Mouse (Mus musculus): ENCODE measurements at regions not wholly inside any gene's neighbourhood (a gene's known extent, or its start where the extent isn't known, plus 50 kb on each side); places are given as distances from the start of the nearest gene placed in this dataset.
A peak's percentile ranks its signal among the peaks of the same experiment; 100 is the strongest.

GRCm38 (mm10) chr13:59992780-59993501 is 170.0 kb upstream of the Tut7 start:
- Histone ChIP-seq H3K4me1 (peaks cover 65% of the 10 kb centered on the region), H3K27ac (peak overlapping the region; percentile 79), H3K9me3 (peaks cover under 1% of the 10 kb centered on the region; the same call in 1 of the 2 replicates), H3K4me3 (no peak overlapping the region), H3K27me3 (ENCODE audit: poor library complexity, severe bottlenecking) (no peaks in the 10 kb centered on the region), H3K36me3 (replicated peaks) (no peaks in the 10 kb centered on the region)
- 16% methylated on average over 11 of the region's 11 CpGs for WGBS
- DNase-seq (ENCODE audit: extremely low spot score, low spot score), result peak; percentile 68

- Histone ChIP-seq H3K4me3 (no peak overlapping the region), H3K27me3 (ENCODE audit: poor library complexity, severe bottlenecking) (no peaks in the 10 kb centered on the region), H3K36me3 (replicated peaks) (no peaks in the 10 kb centered on the region), H3K27ac (peak overlapping the region; percentile 77), H3K9me3 (peaks cover 7% of the 10 kb centered on the region; the same call in 1 of the 2 replicates), H3K4me1 (peaks cover 65% of the 10 kb centered on the region)
- no peak for DNase-seq (ENCODE audit: extremely low spot score, low spot score)
Measured at GRCm38 (mm10) chr13:59992346-59992745, 169.4 kb upstream of the Tut7 start.

- DNase-seq (ENCODE audit: extremely low spot score, low spot score), result peak; percentile 50
Measured at GRCm38 (mm10) chr13:59990402-59991280, 167.7 kb upstream of the Tut7 start.

DNA sequence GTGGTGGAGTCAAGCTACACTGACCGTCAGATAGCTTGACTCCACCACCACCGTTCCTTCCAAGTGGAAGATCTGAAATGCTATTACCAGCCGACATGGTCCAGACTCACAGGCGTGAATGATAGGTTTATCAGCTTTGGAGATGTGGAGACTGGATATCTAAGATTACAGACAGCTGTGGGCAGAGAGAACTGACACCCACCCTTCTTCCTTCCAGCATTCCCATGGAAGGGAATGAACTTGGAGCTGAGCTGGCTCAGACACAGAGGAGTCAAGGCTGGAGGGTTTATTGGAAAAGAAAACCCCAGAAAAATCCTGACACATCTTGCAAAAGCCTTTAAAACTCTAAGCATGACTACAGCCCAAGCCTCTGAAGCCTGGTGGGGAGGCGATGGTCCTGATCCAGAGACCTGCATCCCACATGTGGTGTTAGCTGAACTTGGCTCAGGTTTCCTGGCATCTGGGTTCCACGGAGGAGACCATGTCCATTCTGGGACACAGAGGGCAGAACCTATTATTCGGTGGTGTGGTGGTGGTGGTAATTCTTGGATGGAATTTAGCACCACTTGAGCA is 165.5 kb upstream of the Tut7 start:
- Histone ChIP-seq H3K27me3 (ENCODE audit: poor library complexity, severe bottlenecking) (no peaks in the 10 kb centered on the region), H3K36me3 (replicated peaks) (no peaks in the 10 kb centered on the region), H3K9me3 (peaks cover 13% of the 10 kb centered on the region; the same call in 1 of the 2 replicates), H3K4me3 (no peak overlapping the region), H3K4me1 (peaks cover 51% of the 10 kb centered on the region), H3K27ac (peak overlapping the region; percentile 67; the same call in 1 of the 2 replicates)
- 82% methylated on average over 7 of the region's 7 CpGs for whole genome bisulfite sequencing
- no peak for DNase-seq (ENCODE audit: extremely low spot score, low spot score)

More at GRCm38 (mm10) chr13:59990402-59991280, 167.7 kb upstream of the Tut7 start:
- Histone ChIP-seq H3K4me1 (peaks cover 59% of the 10 kb centered on the region), H3K27me3 (ENCODE audit: poor library complexity, severe bottlenecking) (no peaks in the 10 kb centered on the region), H3K36me3 (replicated peaks) (no peaks in the 10 kb centered on the region), H3K9me3 (peaks cover 13% of the 10 kb centered on the region; the same call in 1 of the 2 replicates), H3K27ac (peak overlapping the region; percentile 77), H3K4me3 (no peak overlapping the region)
- 62% methylated on average over 10 of the region's 10 CpGs for WGBS

DNA sequence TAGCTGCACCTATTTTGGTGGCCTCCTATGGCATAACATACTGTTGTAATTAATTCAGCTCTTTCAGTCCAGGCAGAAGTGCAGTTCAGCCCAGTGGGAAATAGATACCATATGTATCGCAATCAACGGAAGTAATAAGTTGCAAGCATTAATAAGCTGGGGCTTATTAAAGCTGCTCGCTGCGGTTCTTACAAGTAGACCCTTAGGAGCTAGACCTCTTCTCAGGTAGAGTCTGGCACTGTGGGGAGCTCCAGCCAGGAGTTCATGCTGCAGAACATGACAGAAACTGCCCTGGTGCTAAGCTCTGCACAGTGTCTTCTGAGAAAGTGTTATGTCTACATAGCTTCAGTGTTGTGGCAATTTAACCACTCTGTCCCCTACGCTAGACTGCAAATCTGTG is 153.5 kb upstream of the Tut7 start:
- Histone ChIP-seq H3K27me3 (ENCODE audit: poor library complexity, severe bottlenecking) (peaks cover 27% of the 10 kb centered on the region), H3K4me3 (no peak overlapping the region), H3K27ac (peak overlapping the region; percentile 74), H3K9me3 (peaks cover 3% of the 10 kb centered on the region; the same call in 1 of the 2 replicates), H3K36me3 (replicated peaks) (no peaks in the 10 kb centered on the region), H3K4me1 (peaks cover 36% of the 10 kb centered on the region)
- DNase-seq (ENCODE audit: extremely low spot score, low spot score), result no peak
- WGBS, result 85% methylated on average over 5 of the region's 5 CpGs

- H3K4me3 ChIP-seq, result peak overlapping the region; percentile 44
- H3K4me1 ChIP-seq, result peaks cover 67% of the 10 kb centered on the region
- H3K9me3 ChIP-seq, result no peaks in the 10 kb centered on the region
- peak overlapping the region; percentile 89 for H3K27ac ChIP-seq
- 17% methylated on average over 9 of the region's 9 CpGs for WGBS
- no peak for DNase-seq (ENCODE audit: extremely low spot score, low spot score)
- H3K36me3 ChIP-seq (replicated peaks), result no peaks in the 10 kb centered on the region
- H3K27me3 ChIP-seq (ENCODE audit: poor library complexity, severe bottlenecking), result peaks cover 55% of the 10 kb centered on the region
Measured at GRCm38 (mm10) chr13:59972093-59972427, 149.1 kb upstream of the Tut7 start.

GRCm38 (mm10) chr13:59971231-59972092 is 148.5 kb upstream of the Tut7 start:
- no peaks in the 10 kb centered on the region for H3K36me3 ChIP-seq (replicated peaks)
- no peaks in the 10 kb centered on the region for H3K9me3 ChIP-seq
- peak overlapping the region; percentile 44 for H3K4me3 ChIP-seq
- peak; percentile 80 for DNase-seq (ENCODE audit: extremely low spot score, low spot score)
- peak overlapping the region; percentile 89 for H3K27ac ChIP-seq
- H3K27me3 ChIP-seq (ENCODE audit: poor library complexity, severe bottlenecking), result peaks cover 59% of the 10 kb centered on the region
- H3K4me1 ChIP-seq, result peaks cover 66% of the 10 kb centered on the region
- under 1% methylated on average over 25 of the region's 25 CpGs for whole genome bisulfite sequencing

- Histone ChIP-seq H3K9me3 (no peaks in the 10 kb centered on the region), H3K27me3 (ENCODE audit: poor library complexity, severe bottlenecking) (peaks cover 56% of the 10 kb centered on the region), H3K4me1 (peaks cover 57% of the 10 kb centered on the region), H3K4me3 (peak overlapping the region; percentile 44), H3K36me3 (replicated peaks) (no peaks in the 10 kb centered on the region), H3K27ac (peak overlapping the region; percentile 89)
- DNase-seq (ENCODE audit: extremely low spot score, low spot score), result no peak
- WGBS, result 19% methylated on average over 6 of the region's 6 CpGs
Measured at GRCm38 (mm10) chr13:59970430-59970829, 147.5 kb upstream of the Tut7 start.

- no peaks in the 10 kb centered on the region for H3K36me3 ChIP-seq (replicated peaks)
- H3K9me3 ChIP-seq, result no peaks in the 10 kb centered on the region
- H3K4me3 ChIP-seq, result no peak overlapping the region
- peaks cover 50% of the 10 kb centered on the region for H3K27me3 ChIP-seq (ENCODE audit: poor library complexity, severe bottlenecking)
- H3K27ac ChIP-seq, result peak overlapping the region; percentile 89
- no peak for DNase-seq (ENCODE audit: extremely low spot score, low spot score)
- 36% methylated on average over 3 of the region's 3 CpGs for WGBS
- peaks cover 54% of the 10 kb centered on the region for H3K4me1 ChIP-seq
Measured at GRCm38 (mm10) chr13:59969484-59969883, 146.5 kb upstream of the Tut7 start.

DNA sequence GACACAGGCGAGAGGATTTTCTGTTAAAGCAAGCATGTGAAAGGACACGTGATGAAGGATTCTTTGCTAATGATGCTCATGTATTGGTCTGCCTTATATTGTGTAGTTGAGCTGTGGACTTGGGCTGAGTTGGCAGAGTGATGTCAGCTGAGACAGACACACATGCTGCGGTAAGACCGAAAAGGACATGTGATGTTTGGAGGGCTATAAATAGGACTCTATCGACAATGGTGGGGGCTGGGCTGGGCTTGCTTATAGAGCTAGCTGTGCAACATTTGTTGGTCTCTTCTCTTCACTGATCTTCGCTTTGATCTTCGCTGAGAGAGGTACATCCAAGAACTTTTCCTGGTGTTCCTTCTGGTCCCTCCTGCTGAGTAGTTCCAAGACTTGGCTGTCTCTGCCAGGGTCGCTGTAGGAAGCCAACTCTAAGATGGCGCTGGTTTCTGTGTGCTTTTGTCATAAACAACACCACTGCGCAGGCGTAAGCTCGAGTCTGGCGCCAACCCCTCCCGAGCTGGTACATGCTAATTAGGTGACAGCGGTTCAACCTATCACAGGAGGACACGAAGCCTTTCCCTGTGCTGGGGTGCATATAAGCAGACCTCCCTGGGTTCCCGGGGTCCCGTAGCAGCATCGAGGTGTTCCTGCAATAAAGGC is 145.8 kb upstream of the Tut7 start:
- H3K9me3 ChIP-seq, result no peaks in the 10 kb centered on the region
- WGBS, result 92% methylated on average over 19 of the region's 19 CpGs
- no peaks in the 10 kb centered on the region for H3K36me3 ChIP-seq (replicated peaks)
- DNase-seq (ENCODE audit: extremely low spot score, low spot score), result no peak
- H3K27ac ChIP-seq, result peak overlapping the region; percentile 89
- no peak overlapping the region for H3K4me3 ChIP-seq
- peaks cover 53% of the 10 kb centered on the region for H3K4me1 ChIP-seq
- peaks cover 49% of the 10 kb centered on the region for H3K27me3 ChIP-seq (ENCODE audit: poor library complexity, severe bottlenecking)

GRCm38 (mm10) chr13:59966535-59967255 is 143.7 kb upstream of the Tut7 start:
- peaks cover 31% of the 10 kb centered on the region for H3K27me3 ChIP-seq (ENCODE audit: poor library complexity, severe bottlenecking)
- H3K27ac ChIP-seq, result peak overlapping the region; percentile 62; the same call in 1 of the 2 replicates
- 94% methylated on average over 17 of the region's 17 CpGs for WGBS
- H3K9me3 ChIP-seq, result no peaks in the 10 kb centered on the region
- no peak for DNase-seq (ENCODE audit: extremely low spot score, low spot score)
- no peak overlapping the region for H3K4me3 ChIP-seq
- H3K4me1 ChIP-seq, result peaks cover 45% of the 10 kb centered on the region
- H3K36me3 ChIP-seq (replicated peaks), result no peaks in the 10 kb centered on the region

All from forebrain, embryonic 10.5 days (tissue).